In genomic region chr11:58097621-58098365, GRCm38 (mm10) we compare ENCODE assay signal across 9 mouse cellular contexts. TPM values are rescaled to one million over a fixed set of nuclear protein-coding genes. Genes with fewer than 3 reads are reported as not detected.
A peak's percentile ranks its signal among the peaks of the same experiment; 100 is the strongest.
DNase-seq lines count a peak whose midpoint lies in the region; ATAC-seq and TF ChIP-seq lines count a peak whose summit lies in the region.
"Had no signal": no experiment of that assay in that cellular context is flagged by ENCODE, and none has a peak within 500 bp of the region (broad histone marks: within the 10 kb centered on the region; RNA-seq: fewer than 3 reads in every experiment).

No protein-coding gene starts in this region.

- no peak for TF ChIP-seq EP300 in liver, embryonic 14.5 days (IDR thresholded peaks at IDR 0.05; ENCODE audit: low read depth)

- TF ChIP-seq CTCF in liver, embryonic 14.5 days (IDR thresholded peaks at IDR 0.05; ENCODE audit: low read depth), result no peak

- 2% methylated on average over 30 of the region's 38 CpGs for WGBS in hindbrain, embryonic 14.5 days
- WGBS in liver, embryonic 14.5 days (ENCODE audit: insufficient replicate concordance), result 3% methylated on average over 32 of the region's 38 CpGs
- WGBS in neural tube, embryonic 15.5 days, result 3% methylated on average over 32 of the region's 38 CpGs

- intact Hi-C loops in left cerebral cortex, postnatal 10 days (cut with DNase I), result loop anchor here (5.0 kb wide), 1 partner anchor 145 kb away; no protein-coding TSS in a partner anchor

- H3K9me3 ChIP-seq in hindbrain, embryonic 14.5 days (ENCODE audit: control insufficient read depth, low read length), result no peaks in the 10 kb centered on the region
- H3K9me3 ChIP-seq in liver, embryonic 14.5 days (ENCODE audit: control insufficient read depth, low read length), result no peaks in the 10 kb centered on the region
- no peaks in the 10 kb centered on the region for H3K9me3 ChIP-seq in neural tube, embryonic 15.5 days (replicated peaks)

- H3K9ac ChIP-seq in hindbrain, embryonic 14.5 days, result peak overlapping the region; percentile 31; the same call in 1 of the 2 replicates
- no peak overlapping the region for H3K9ac ChIP-seq in liver, embryonic 14.5 days (replicated peaks)
- H3K9ac ChIP-seq in neural tube, embryonic 15.5 days (replicated peaks), result peak overlapping the region; percentile 26; the same call in 1 of the 2 replicates

- peak overlapping the region; percentile 27 for H3K4me3 ChIP-seq in hindbrain, embryonic 14.5 days (replicated peaks; ENCODE audit: low read length)
- H3K4me3 ChIP-seq in liver, embryonic 14.5 days (ENCODE audit: insufficient read depth in 1 of 2, low read depth in 2 of 2, low read length in 2 of 2), result peak overlapping the region; percentile 11 to 36; a peak in 3 of 4 replicates
- peak overlapping the region; percentile 33 for H3K4me3 ChIP-seq in neural tube, embryonic 15.5 days (replicated peaks)

- no peaks in the 10 kb centered on the region for H3K36me3 ChIP-seq in hindbrain, embryonic 14.5 days (replicated peaks; ENCODE audit: control insufficient read depth, insufficient read depth)
- no peaks in the 10 kb centered on the region for H3K36me3 ChIP-seq in liver, embryonic 14.5 days (replicated peaks; ENCODE audit: control insufficient read depth, insufficient read depth, low read depth)
- no peaks in the 10 kb centered on the region for H3K36me3 ChIP-seq in neural tube, embryonic 15.5 days

- no peak overlapping the region for H3K27ac ChIP-seq in hindbrain, embryonic 14.5 days
- no peak overlapping the region for H3K27ac ChIP-seq in liver, embryonic 14.5 days
- H3K27ac ChIP-seq in neural tube, embryonic 15.5 days (replicated peaks), result no peak overlapping the region

- H3K27me3 ChIP-seq in hindbrain, embryonic 14.5 days (ENCODE audit: control insufficient read depth, insufficient read depth, low read length), result peaks cover 12% of the 10 kb centered on the region
- H3K27me3 ChIP-seq in liver, embryonic 14.5 days (ENCODE audit: control insufficient read depth, insufficient read depth, low read length), result peaks cover 17% of the 10 kb centered on the region
- peaks cover 19% of the 10 kb centered on the region for H3K27me3 ChIP-seq in neural tube, embryonic 15.5 days (replicated peaks)

- peak overlapping the region; percentile 55 for H3K4me2 ChIP-seq in hindbrain, embryonic 14.5 days (replicated peaks)
- H3K4me2 ChIP-seq in liver, embryonic 14.5 days (ENCODE audit: low read depth), result peak overlapping the region; percentile 55
- H3K4me2 ChIP-seq in neural tube, embryonic 15.5 days, result peak overlapping the region; percentile 64

- H3K4me1 ChIP-seq in hindbrain, embryonic 14.5 days (replicated peaks; ENCODE audit: control insufficient read depth, insufficient read depth, low read length), result peaks cover 6% of the 10 kb centered on the region; the same call in 1 of the 2 replicates
- H3K4me1 ChIP-seq in liver, embryonic 14.5 days (replicated peaks; ENCODE audit: control insufficient read depth in 2 of 2, insufficient read depth in 2 of 2, low read length in 1 of 2), result peaks cover 0 to 6% of the 10 kb centered on the region in 2 experiments; a peak in 1 of 4 replicates
- peaks cover 9% of the 10 kb centered on the region for H3K4me1 ChIP-seq in neural tube, embryonic 15.5 days

- DNase-seq in cerebellum, adult 8-10 months, result no peak
- peak; percentile 64 for DNase-seq in A20 (ENCODE audit: low read depth, low spot score)
- DNase-seq in hindbrain, embryonic 14.5 days (ENCODE audit: low spot score), result no peak
- DNase-seq in liver, embryonic 14.5 days (ENCODE audit: low read depth in 3 of 3, low spot score in 3 of 3), result no peak
- no peak for DNase-seq in left cerebral cortex, postnatal 10 days (ENCODE audit: extremely low spot score in 1 of 2, low spot score in 2 of 2)

- peak; percentile 61; the same call in 1 of the 2 replicates for ATAC-seq in cerebellum, adult (ENCODE audit: insufficient number of reproducible peaks, low FRiP score, low TSS enrichment)
- peak; percentile 26; the same call in 1 of the 2 replicates for ATAC-seq in common myeloid progenitor, adult 5-6 weeks (replicated peaks; ENCODE audit: low read depth, poor library complexity, severe bottlenecking)
- ATAC-seq in hindbrain, embryonic 14.5 days (ENCODE audit: low FRiP score), result no peak
- peak; percentile 38; the same call in 1 of the 2 replicates for ATAC-seq in liver, embryonic 14.5 days (ENCODE audit: insufficient read depth)
- ATAC-seq in neural tube, embryonic 15.5 days (ENCODE audit: low FRiP score), result no peak

RNA-seq across cellular contexts. Expression of gene Gm12248, which starts 4.9 kb away (rescaled TPM):
- total RNA-seq in common myeloid progenitor, adult 5-6 weeks (2017), result not detected in 2 replicates
- polyA plus RNA-seq in hindbrain, embryonic 14.5 days (2014; fragmentation: Nextera tagmentation; extraction: Ambion mirVana), result not detected in 2 replicates
- polyA plus RNA-seq in liver, embryonic 14.5 days (2012; rRNA removed), result not detected in 2 replicates
- not detected in 2 replicates for polyA plus RNA-seq in liver, embryonic 14.5 days (2014; fragmentation: Nextera tagmentation; extraction: Ambion mirVana)
- polyA plus RNA-seq in neural tube, embryonic 15.5 days (2015; fragmentation: Nextera tagmentation; extraction: Ambion mirVana), result not detected in 2 replicates
- total RNA-seq in left cerebral cortex, postnatal 10 days (2021), result not detected
- total RNA-seq: gastrocnemius, adult 8-10 months had no signal

RNA-seq across cellular contexts. Expression of gene Cnot8, which starts 6.2 kb away (rescaled TPM):
- 84.7 and 110 TPM in 2 replicates for total RNA-seq in common myeloid progenitor, adult 5-6 weeks (2017)
- polyA plus RNA-seq in hindbrain, embryonic 14.5 days (2014; fragmentation: Nextera tagmentation; extraction: Ambion mirVana), result 96.1 and 111 TPM in 2 replicates
- 21.5 and 26.3 TPM in 2 replicates for polyA plus RNA-seq in liver, embryonic 14.5 days (2012; rRNA removed)
- 28.9 and 34.3 TPM in 2 replicates for polyA plus RNA-seq in liver, embryonic 14.5 days (2014; fragmentation: Nextera tagmentation; extraction: Ambion mirVana)
- 99.6 and 105 TPM in 2 replicates for polyA plus RNA-seq in neural tube, embryonic 15.5 days (2015; fragmentation: Nextera tagmentation; extraction: Ambion mirVana)
- total RNA-seq in left cerebral cortex, postnatal 10 days (2021), result 10 to 100 TPM; 50.4 to 51.1 TPM

Comparison
In these comparisons a context has a peak if more than half of its experiments do, and no peak if none do; other contexts are left out.
1. ATAC-seq: peak in cerebellum, adult (single experiment), common myeloid progenitor, adult 5-6 weeks (single experiment) and liver, embryonic 14.5 days (single experiment); none in hindbrain, embryonic 14.5 days (single experiment) and neural tube, embryonic 15.5 days (single experiment).
2. Peak in every context shown above with its lines, with median percentiles within 50 percentile points of each other: H3K4me2 ChIP-seq and H3K4me3 ChIP-seq.